Mouse (Mus musculus): Measurements from ENCODE around the gene Ttc33.
A peak's percentile ranks its signal among the peaks of the same experiment; 100 is the strongest.
"Not testable (repeated sequence)": the region's sequence is repeated elsewhere in the genome, so short reads cannot be mapped to it uniquely, and the experiment has no call there.

The Ttc33 gene

DNA sequence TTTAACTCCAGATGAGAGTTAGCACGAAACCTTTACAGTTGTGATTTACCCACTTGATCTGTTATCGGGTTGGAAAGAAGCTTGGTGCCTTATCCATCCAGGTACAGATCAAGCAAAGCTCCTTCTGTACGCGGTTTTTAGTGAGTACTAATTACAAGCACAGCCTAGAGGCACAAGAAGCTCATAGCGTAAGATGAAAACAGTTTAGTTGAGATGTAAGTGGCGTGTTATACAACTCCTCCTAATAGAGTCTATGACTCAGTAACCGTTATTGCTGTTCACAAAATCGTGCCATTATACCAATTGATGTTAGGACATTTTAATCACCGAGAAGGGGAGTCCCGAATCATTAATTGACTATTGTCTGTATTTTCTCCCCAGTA is 959 bp downstream of the Ttc33 start:
- no peak for DNase-seq

DNA sequence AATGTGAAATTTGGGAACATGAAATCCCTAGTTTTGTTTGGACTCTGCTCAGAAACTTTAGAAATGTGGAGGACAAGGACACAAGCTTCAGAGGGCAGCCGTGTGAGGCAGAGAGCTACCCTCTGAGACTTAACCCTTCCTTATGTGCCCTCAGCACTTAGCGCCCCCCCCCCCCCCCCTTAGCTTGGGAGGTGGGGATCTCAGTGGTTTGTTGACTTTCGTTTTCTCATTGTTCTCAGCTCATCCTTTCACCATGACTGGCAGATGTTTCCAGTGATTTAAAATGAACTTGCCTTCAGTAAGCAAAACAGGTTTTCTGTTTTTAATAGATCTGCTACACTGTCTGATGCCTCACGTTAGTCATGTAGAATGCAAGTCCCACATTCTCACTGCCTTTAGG is 1.8 kb downstream of the Ttc33 start:
- no peak for DNase-seq

DNA sequence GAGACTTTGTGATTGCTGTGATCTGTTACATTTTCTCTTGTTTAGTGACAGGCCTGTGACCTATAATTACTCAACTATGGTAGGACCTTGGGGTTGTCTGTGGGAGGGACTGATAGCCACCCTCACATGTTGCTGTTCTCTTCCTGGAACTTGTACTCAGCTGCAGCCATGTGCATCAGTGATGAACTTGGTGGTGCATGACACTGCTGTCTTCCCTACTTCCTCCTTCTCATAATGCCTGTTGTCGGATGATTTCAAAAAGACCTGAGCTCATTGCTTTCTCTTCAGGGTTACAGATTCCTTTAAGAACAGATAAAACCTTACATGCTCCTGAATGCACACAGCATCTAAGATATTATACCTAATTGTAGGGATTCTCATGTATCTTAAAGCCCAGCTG is 2.7 kb downstream of the Ttc33 start:
- no peak for DNase-seq

DNA sequence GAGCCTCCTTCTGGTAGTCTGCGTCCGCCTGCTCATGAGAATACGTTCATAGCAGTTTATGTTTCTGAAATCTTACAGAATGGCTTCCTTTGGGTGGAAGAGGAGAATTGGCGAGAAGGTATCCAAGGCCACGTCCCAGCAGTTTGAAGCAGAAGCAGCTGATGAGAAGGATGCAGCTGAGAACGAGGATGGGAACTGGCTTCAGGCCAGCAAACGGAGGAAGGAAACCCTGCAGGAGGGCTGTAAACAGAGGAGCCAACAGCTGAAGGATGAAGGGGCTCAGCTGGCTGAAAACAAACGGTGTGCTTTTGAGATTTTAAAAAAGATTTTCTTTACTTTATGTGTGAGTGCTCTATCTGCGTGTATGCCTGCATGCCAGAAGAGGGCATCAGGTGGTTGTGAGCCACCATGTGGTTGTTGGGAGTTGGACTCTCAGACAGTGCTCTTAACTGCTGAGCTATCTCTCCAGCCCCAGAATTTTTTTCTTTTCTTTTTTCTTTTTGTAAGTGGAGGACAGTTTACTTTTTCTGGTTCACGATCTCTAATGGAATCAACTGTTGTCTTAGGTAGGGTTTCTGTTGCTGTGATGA is 4.3 kb downstream of the Ttc33 start:
- DNase-seq, result peak in 1 of 2 experiments; percentile 25

DNA sequence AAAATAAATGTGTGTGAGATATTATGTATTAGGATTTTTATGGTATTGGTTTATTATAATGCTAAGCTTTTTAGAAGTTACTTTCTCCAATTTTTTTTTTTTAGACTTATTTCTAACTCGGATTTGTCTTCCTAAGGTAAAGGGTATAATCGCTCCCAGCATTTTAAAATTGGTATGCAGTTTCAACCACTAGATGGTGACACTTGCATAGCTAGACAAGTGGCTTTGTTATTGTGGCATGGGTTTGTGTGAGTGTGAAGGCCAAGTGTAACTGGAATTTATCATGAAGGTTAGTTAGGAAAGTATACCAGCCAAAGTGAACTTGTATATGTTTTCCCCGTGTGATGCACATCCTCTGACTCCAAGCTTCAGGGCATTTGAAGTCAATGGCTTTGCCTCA is 8.5 kb downstream of the Ttc33 start:
- DNase-seq, result no peak

DNA sequence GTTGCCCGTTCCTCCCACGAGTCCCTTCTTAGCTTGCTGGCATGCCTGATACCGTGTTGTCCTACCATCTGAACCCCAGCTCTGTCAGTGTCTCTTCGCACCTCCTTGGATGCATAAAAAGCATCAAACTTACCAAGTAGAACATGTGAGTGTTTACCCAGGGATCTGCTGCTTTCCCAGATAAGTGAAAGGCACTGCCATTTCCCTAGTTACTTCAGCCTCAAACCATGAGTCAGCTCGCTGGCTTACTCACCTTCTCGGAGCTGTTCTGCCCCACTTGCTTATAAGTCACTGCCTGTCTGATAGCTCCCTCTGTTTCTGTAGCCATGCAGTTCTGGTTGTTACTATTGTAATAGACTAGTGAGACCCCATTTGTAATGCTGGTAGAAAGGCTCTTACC is 9.1 kb downstream of the Ttc33 start:
- DNase-seq, result no peak

DNA sequence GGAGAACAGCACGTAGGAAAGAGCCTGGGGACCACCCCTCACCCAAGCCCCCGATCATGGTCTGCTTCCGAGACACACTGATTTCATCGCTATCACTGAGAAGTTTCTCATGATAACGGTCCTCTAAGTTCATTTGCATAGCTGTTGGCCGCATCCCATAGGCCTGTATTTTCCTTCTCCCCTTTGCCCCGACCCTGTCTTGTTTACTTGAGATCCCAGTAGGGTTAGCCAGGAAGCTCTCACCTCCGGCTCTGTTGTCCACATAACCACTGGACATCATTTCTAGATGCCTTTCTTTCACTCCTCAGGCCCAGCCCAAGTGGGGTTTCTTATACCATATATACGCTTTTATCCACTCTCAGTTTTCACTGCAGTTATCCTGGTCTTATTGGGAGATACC is 9.6 kb downstream of the Ttc33 start:
- no peak for DNase-seq

DNA sequence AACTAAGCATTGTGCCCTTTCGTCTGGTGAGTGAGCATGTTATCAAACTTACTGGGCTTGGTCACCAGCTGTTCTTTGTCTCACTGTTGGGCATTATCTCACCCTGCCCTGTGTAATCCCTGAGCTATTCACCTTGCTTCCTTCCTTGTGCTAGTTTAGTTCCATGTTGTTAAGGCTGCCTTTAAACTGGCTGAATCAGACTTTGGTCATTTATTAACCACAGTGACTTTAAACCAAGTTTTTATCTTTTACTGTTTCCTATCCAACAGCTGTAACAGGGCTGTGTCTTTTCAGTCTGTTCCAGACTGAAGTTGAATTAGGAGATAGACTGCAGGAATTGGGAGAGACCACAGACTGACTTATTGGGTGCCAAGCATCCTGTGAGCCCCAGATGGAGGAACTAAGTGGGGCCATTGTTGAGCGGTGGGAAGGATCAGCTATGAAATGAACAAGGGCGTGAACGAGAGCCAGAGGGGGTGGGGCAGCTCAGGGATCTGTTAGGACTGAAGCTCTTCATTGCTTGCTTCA is 10.7 kb downstream of the Ttc33 start:
- DNase-seq, result no peak

DNA sequence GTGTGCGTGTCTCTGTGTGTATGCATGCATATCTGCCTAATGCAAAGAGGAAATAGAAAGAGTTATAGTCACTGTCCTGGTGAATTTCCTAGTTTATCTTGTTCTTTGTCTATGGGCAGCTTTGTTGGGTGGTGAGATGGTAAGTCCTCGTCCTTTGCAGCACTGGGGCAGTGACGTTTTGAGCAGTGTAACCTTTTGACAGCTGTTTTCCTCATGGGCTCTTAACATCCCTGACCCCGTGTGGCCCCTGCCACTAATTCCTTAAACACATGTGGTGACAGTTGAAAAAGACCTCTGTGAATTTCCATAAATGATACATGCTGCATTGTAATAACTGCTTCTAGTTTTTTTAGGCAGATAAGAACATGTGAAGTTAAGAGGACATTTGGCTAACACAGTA is 11.4 kb downstream of the Ttc33 start:
- DNase-seq, result no peak

DNA sequence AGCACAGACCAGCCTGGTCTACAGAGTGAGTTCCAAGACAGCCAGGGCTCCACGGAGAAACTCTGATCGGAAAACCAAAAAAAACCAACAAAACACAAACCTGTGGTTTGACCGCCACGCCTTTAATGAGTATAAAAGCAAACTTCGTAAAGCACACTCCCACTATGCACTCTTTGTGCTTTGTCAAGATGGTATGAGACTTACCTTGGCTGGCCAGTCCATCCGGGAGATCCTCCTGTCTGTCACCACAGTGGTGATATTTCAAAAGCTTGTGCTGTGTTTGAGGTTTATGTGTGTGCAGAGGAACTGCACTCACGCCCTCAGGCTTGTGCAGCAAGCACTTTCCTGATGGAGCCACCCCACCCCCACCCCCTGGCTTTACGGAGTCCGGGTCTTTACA is 19.9 kb downstream of the Ttc33 start:
- no peak for DNase-seq

DNA sequence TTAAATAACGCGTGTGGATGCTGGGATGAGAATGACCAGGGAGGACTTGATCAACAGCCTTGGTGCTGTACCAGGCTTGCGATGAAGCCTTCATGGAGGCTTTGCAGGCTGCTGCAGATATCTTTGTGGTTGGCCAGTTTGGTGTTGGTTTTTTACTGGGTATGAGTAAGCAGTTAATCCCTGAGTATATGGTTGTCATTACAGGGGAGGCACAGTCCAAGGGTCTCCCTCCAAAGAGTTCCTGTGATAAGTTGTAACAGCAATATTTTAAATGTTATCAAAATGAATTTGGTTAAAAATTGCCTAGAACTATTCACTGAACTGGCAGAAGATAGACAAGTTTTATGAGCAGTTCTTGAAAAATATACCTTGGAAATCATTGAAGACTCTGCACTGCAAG is 23.8 kb downstream of the Ttc33 start:
- no peak for DNase-seq

DNA sequence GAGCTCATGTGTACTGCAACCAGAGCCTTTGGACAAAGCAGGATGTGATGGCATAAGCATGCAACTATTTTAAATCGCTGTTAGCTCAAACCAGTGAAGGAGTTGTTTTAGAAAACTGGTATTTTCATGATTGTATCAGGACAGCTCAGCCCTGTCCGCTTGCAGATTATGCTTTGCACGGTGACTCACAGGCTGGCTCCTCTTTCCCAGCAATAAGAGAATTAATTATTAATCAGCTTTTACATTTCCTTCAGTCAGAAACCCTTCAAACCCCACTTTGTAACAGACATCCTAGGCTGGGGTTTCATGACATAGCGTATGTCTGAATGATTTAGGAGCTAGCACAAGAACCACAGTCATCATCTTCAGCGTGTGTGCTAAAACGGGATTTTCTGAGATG is 35.2 kb downstream of the Ttc33 start:
- no peak for DNase-seq

DNA sequence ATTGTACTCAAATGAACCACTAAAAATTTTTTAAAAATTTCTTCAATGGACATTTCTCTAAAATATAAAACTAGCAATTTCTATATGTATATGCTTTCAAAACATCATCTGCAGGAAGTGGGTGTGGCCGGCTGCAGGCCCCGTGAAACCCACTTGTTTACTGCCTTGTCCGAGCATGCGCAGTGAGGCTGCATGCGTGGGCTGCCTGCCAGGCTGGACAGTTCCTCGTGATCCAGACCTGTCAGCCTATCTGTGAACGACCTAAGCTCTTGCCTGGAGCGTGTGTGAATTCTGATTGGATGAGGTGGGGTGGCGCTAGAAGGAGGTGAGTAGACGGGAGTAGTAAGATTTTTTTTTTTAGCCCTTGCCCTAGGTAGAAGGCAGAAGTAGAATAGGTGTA is 45.4 kb downstream of the Ttc33 start:
- not testable (repeated sequence) for DNase-seq

DNA sequence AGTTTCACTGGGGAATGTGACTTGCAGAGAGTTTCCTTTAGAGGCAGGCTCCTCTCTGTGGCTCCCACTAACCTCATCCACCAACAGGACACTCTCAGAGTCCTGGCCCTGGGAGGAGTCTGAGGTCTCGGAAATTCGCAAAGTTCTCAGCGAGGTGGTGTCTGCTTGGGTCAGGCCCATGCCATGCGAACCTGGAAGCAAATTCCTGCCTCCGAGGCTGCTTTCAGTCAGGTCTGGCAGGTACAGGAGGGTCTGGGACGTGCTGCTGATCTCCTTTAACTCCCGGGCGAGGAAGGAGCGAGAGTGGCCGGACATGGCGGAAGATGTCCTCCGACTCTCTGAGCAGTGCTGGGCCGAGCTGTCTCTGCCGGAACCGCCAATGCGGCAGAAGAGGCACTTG is 49.3 kb downstream of the Ttc33 start:
- peak in 1 of 2 experiments; percentile 22 for DNase-seq

DNA sequence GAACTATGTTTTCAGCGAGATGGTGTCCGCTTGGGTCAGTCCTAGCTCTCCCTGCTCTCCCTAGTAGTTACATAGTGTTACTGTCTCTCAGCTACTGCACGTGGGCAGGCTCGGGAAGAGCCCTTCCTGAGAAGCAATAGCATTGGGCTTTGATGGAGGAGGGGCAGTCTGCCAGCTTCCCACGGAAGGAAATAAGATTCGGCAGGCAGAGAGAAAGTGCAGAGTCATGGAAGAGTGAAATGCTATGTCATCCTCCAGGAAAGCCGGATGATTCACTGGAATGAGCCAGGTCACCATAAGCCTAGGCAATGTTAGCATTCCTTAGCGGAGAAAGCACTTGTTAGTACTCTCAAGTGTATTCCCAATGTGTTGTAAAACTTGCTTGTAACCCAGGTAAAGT is 50.2 kb downstream of the Ttc33 start:
- DNase-seq, result peak; percentile 19 to 34

DNA sequence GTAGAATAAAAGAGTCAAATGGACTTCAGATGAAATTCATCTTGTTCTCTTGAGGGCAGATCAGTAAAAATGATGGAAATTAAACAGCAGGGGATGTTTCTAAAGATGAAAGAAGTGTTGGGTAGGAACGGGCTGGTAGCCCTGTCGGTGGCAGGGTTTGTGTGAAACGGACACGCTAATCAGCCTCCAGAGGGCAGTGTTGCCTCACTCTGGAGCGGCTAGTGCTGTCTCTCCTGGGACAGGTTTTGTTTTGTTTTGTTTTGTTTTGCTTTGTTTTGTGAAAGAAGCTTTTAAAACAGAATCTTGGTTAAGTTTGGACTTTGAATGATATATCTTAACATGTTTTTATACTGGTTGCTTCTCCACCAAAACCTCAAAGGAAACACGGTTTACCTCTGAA is 51.2 kb downstream of the Ttc33 start:
- peak; percentile 70 to 86 for DNase-seq

DNA sequence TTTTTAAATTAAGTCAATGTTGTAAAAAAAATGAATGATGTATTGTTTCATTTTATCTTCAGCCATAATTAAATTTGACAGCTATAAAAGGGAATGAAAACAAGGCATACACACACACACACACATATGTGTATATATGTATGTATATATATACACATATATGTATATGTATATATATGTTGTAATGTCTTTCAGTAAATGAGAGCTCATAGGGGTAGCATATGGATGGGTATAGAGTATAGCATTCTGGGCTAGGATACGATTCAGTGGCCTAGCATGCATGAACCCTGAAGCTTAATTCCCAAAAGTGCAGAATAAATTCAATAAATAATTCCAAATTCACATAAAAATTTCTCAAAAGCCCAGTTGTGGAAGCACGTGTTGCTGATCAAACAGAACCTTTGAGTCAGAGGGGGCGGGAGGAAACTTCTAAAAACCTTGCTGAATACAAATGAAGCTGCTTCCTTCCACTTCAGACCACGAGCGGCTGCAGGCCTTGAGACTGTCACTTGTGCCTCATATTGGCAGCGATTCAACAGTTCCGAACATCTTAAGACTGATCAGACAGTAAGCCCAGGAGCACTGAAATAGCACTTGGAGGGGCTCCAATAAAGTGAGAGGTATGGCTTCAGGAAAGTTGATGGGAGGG is 51.8 kb downstream of the Ttc33 start:
- no peak for DNase-seq

DNA sequence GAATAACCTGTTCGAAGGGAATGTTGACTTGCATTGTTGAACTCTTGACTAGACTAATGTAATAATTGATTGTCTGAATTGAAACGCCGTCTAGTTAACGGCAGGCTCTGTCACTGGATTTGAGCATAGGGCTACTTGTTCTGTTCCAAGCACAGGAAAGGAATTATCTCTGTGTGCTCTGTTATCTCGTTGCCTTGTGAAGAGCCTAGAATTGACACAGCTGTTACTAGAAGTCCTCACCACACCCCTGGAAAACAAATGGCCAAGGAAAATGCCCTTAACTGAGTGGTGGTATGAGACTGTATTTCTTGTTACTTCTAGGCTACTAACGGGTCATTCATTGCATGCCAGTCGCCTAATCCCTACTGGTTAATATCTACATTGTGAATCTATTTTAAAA is 52.7 kb downstream of the Ttc33 start:
- DNase-seq, result no peak

DNA sequence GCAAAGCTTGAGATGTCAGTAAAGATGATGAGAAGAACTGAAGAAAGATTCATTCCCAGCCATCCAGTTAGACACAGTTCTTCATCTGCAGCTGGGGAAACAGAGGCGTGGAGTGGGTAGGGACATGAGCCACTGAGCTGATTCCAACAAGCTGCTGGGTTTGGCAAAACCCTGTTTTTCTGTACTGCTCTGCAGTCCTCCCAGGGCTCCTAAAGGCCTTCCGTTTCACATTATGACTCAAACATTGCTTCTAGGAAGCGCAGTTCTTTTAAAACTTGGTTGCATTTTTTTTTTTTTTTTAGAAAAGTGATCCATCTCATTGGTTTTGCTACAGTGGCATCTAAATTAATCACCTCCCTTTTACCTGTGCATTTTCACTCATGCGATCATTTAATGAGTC is 53.2 kb downstream of the Ttc33 start:
- DNase-seq, result no peak

DNA sequence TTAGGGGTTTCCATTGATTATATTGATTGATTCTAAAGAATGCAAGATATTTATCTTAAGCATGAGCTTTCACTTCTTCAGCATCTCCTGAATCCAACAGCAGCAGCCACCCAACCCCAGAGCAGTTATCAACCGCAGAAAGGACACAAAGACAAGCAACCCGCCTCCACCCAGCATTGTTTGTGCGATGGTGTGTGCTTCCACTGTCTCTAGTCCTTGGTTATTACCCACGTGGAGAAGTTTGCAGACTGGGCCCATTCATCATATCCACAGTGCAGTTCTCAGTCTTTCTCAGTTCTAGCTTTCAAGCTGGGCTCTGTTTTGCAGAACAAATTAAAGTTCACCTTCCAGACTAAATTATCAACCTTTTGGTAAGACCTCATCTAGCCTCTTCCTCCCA is 54.0 kb downstream of the Ttc33 start:
- DNase-seq, result no peak

DNA sequence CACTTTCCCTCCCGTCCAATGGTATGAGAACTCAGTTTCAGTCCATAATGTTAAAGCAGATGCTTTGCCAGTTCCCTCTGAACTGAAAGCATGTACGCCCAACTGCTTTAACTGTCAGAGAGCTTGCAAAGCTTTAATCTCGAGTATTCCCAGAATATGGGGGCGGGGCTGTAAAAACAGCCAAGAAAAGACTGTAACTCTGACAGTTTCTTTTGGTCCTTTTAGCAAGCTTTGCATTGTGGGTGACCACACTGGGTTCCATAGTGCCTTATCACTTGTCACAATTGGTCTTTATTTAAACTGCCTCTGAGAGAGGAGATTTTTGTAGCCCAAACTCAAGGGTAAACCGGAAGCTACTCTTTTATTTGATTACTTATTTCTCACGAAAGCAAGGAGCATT is 54.6 kb downstream of the Ttc33 start:
- no peak for DNase-seq

DNA sequence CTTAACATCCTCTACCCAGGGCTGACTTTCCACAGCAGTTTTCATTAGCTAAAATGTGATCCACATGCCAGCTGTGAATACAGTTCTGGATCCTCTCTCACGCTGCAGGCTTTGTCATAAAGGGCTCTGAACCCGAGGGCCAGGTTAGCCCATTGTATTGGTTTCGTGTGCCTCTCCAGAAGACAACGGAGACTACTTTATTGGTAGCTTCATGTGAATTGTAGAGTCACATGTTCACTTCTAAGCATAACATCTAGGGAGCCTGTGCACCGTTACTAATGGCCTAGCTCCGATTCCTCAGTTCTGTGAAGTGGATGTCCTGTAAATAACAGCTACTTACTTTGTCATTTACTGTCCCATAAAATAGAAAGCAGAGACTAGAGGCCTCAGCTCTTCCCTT is 55.0 kb downstream of the Ttc33 start:
- no peak for DNase-seq

DNA sequence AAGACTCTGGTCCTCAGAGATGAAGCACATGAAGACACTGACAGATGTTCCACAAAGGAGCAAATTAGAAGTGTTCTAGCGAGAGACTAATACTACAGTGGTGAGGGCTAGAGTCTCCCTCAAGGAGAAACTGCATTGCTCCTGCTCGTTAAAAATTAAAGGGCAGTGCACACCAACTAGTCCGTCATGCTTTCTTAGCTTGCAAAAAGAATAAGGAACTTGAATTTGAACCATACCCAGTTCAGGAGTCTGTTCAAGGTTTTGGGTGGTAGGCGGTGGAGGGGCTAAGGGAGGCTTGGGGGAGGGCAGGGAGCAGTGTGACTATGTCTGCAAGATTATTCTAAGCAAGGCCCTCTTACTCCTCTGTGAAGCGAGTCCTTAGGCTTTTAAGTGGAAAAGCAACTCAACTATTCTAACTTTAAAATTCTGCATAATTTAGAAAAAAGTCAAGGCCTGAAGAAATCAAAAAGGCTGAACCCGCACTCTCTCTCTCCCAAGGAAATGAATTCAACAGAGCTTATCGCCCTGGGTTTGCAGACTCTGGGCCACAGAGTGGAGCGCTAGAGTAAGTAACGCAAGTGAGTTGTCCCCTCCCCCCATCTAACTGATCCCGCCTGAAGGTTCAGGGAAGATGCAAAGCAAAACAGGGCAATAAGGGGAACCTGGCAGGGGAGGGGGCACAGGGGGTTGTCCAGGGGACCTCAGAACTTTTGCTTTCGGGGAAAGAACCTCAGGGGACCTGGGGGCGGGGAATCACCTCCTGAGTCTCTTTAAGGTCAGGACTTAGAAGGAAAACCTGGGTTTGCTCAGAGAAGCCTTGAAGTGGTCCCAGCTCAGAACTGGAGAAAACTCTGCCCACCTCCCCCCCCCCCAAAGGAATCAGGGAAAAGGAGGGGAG is 56.2 kb downstream of the Ttc33 start:
- DNase-seq, result no peak

Data from cerebellum, postnatal 25 days (tissue).